Mouse (Mus musculus): Measurements from ENCODE around the gene Cgnl1.

- TF ChIP-seq CTCF (IDR thresholded peaks at IDR 0.05; ENCODE audit: extremely low read depth, insufficient read depth, insufficient read length, insufficient replicate concordance) (no peak), POLR2A (IDR thresholded peaks at IDR 0.05; ENCODE audit: low read depth, low read length) (no peak)
Observed at GRCm38 (mm10) chr9:71756916-71757315, 14.5 kb downstream of the Cgnl1 start.

Data from spleen, adult 2 months (tissue).